Mouse (Mus musculus): ENCODE data around the gene Mlip. TPM values are rescaled to one million over a fixed set of nuclear protein-coding genes. Genes with fewer than 3 reads are reported as not detected.
"Not testable (repeated sequence)": the region's sequence is repeated elsewhere in the genome, so short reads cannot be mapped to it uniquely, and the experiment has no call there.

Gene Mlip
- polyA plus RNA-seq, 1 experiment from 2014 or later = 8.0 TPM

DNA sequence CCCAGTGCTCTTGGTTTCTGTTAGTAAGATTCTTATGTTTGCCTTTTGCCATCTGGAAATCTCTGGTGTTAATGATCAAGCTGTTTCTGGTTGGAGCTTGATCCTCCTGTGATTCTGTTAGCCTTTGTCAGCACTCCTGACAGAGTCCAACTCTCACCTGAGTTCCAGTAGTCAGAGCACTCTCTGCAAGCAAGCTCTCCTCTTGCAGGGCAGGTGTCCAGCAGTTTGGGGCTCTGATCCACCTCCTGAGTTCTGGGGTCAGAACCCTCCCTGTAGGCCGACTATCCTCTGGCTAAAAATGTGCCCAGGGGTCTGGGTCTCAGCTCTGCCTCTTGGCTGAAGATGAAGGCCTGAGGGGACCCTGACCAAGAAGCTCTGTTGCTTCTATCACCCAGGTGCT, 269.5 kb downstream of the Mlip start:
- not testable (repeated sequence) for H3K9me3 ChIP-seq (ENCODE audit: control insufficient read depth, low read length); H3K4me2 ChIP-seq (ENCODE audit: low read length); H3K36me3 ChIP-seq (ENCODE audit: control insufficient read depth, insufficient read depth); H3K27me3 ChIP-seq (replicated peaks; ENCODE audit: control insufficient read depth, insufficient read depth, low read length); H3K4me3 ChIP-seq (replicated peaks; ENCODE audit: low read length); H3K27ac ChIP-seq (ENCODE audit: low read length); H3K4me1 ChIP-seq (replicated peaks; ENCODE audit: control insufficient read depth, insufficient read depth, low read length); ATAC-seq; H3K9ac ChIP-seq (replicated peaks; ENCODE audit: low read depth, low read length)
- WGBS = 95% methylated on average over 1 of the region's 1 CpGs

DNA sequence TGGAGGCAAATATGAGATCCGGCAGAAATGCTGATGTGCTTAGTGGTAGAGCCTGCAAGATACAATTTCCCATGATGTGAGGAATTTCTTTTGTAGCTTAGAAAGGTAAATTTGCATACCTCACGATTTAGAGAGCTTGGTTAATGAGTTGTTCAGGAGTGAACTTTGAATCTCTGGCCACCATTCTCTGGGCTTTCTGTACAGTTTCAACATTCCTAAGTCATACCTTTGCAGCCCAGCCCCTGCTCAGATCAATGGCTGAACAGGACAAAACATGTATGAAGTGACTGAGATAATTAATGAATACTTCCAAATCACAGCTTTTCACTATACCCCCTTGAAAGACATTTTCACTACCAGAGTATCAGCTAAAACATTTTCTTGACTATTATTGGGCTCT, 281.1 kb downstream of the Mlip start:
- WGBS = 65% methylated on average over 2 of the region's 2 CpGs
- no peak overlapping the region for H3K27ac ChIP-seq (ENCODE audit: low read length)
- no peak for ATAC-seq
- no peaks in the 10 kb centered on the region for H3K36me3 ChIP-seq (ENCODE audit: control insufficient read depth, insufficient read depth)
- no peaks in the 10 kb centered on the region for H3K9me3 ChIP-seq (ENCODE audit: control insufficient read depth, low read length)
- no peaks in the 10 kb centered on the region for H3K4me1 ChIP-seq (replicated peaks; ENCODE audit: control insufficient read depth, insufficient read depth, low read length)
- H3K9ac ChIP-seq (replicated peaks; ENCODE audit: low read depth, low read length) = no peak overlapping the region
- no peak overlapping the region for H3K4me3 ChIP-seq (replicated peaks; ENCODE audit: low read length)
- H3K4me2 ChIP-seq (ENCODE audit: low read length) = no peak overlapping the region
- H3K27me3 ChIP-seq (replicated peaks; ENCODE audit: control insufficient read depth, insufficient read depth, low read length) = no peaks in the 10 kb centered on the region

DNA sequence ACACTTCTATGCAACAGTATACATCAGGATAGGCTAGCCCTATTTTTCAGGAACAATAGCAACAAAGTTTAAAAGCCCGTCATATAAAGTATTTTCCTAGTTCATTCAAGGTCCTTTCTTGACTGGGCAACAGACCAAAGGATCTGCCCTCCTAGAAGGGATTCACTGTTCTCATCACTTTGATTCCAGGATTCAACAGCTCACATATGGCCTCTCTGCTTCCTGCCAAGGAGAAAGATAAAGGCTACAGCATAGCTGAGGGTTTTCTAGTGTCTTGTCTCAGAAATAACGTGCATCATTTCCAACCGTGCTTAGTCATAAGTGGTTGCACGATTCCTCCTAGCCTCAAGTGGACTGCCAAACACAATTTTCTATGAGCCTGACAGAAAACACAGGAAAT, 296.2 kb downstream of the Mlip start:
- 67% methylated on average over 4 of the region's 4 CpGs for WGBS
- Histone ChIP-seq H3K27ac (ENCODE audit: low read length) (no peak overlapping the region), H3K27me3 (replicated peaks; ENCODE audit: control insufficient read depth, insufficient read depth, low read length) (no peaks in the 10 kb centered on the region), H3K9ac (replicated peaks; ENCODE audit: low read depth, low read length) (no peak overlapping the region), H3K4me3 (replicated peaks; ENCODE audit: low read length) (no peak overlapping the region), H3K9me3 (ENCODE audit: control insufficient read depth, low read length) (no peaks in the 10 kb centered on the region), H3K4me2 (ENCODE audit: low read length) (no peak overlapping the region), H3K36me3 (ENCODE audit: control insufficient read depth, insufficient read depth) (no peaks in the 10 kb centered on the region), H3K4me1 (replicated peaks; ENCODE audit: control insufficient read depth, insufficient read depth, low read length) (no peaks in the 10 kb centered on the region)
- no peak for ATAC-seq

DNA sequence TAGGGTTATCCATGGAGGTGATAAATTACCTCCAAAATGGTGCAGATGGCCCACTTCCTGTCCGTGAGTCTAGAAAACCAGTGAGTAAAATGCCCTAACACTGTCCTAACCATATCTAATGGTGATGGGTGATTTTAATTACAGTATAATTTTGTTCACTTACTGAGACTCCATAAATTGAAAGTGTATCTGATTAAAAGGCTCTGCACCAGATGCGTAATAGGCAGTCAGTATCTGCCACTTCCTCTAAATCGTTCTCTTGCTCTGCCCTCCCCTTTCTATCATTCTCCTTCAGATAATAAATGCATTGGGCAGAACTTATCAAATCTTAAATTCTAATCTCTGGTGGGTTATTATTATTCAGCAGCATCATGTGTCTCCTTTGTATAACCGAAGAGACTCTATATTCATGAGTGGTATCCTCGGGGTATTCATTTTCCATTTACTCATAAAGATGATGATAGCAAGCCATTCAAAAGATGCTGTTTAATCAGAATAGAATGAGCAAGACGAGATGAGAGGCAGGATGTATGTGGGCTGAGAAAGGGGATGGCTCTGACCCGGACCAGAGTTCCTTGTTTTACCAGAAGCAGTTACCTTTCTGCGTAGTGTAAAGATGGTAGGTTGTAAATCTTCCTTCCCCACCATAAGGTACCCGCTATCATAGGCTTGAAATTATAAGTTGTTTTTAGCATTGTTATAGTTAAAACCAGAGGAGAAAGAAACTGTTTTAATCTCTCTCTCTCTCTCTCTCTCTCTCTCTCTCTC, 298.2 kb downstream of the Mlip start:
- 80% methylated on average over 9 of the region's 9 CpGs for WGBS
- Histone ChIP-seq H3K4me2 (ENCODE audit: low read length) (no peak overlapping the region), H3K9ac (replicated peaks; ENCODE audit: low read depth, low read length) (no peak overlapping the region), H3K27ac (ENCODE audit: low read length) (no peak overlapping the region), H3K36me3 (ENCODE audit: control insufficient read depth, insufficient read depth) (no peaks in the 10 kb centered on the region), H3K27me3 (replicated peaks; ENCODE audit: control insufficient read depth, insufficient read depth, low read length) (no peaks in the 10 kb centered on the region), H3K4me3 (replicated peaks; ENCODE audit: low read length) (no peak overlapping the region), H3K9me3 (ENCODE audit: control insufficient read depth, low read length) (no peaks in the 10 kb centered on the region), H3K4me1 (replicated peaks; ENCODE audit: control insufficient read depth, insufficient read depth, low read length) (no peaks in the 10 kb centered on the region)
- ATAC-seq = no peak

Other genes starting within 250 kb of the Mlip start
- 7.7 and 9.3 TPM in 2 replicates for gene Lrrc1, start 191.9 kb upstream of the Mlip start, polyA plus RNA-seq (2015; fragmentation: Nextera tagmentation; extraction: Ambion mirVana)